Mouse (Mus musculus) spleen, adult 2 months (tissue): Measurements from ENCODE around the gene Trmt44.

ENCODE experiments used
- CTCF ChIP-seq: fragments of 200-500 bp; IDR thresholded peaks from 2 replicates; pipeline ENCODE4 v1.5.1; 2011; ENCODE audit warnings: mild to moderate bottlenecking, inconsistent platforms; ENCODE audit not compliant: insufficient read depth, insufficient read length, insufficient replicate concordance; ENCODE audit errors: extremely low read depth
- POLR2A ChIP-seq: fragments of 200-500 bp; IDR thresholded peaks from 2 replicates; pipeline ENCODE4 v1.6.1; 2011; ENCODE audit warnings: low read depth, low read length, inconsistent platforms

GRCm38 (mm10) chr5:35580156-35580922 lies 5.5 kb upstream of the Trmt44 start:
- TF ChIP-seq CTCF, result no peak
- TF ChIP-seq POLR2A, result no peak
